Mouse (Mus musculus) neural tube, embryonic 14.5 days (tissue): ENCODE results near the gene Eif2ak1. TPM values are rescaled to one million over a fixed set of nuclear protein-coding genes. Genes with fewer than 3 reads are reported as not detected.

Experiments used
- ATAC-seq: fragments of 200-750 bp; cut with Nextera tagmentation; 2 replicates; pipeline ENCODE4 v1.8.0; 2017; ENCODE audit warnings: low read depth, mild to moderate bottlenecking, moderate TSS enrichment, moderate library complexity
- H3K27ac ChIP-seq: fragments of 300-500 bp; sonication (generic); 2 replicates; pipeline ENCODE4 v1.5.1; 2014; ENCODE audit warnings: low read depth, mild to moderate bottlenecking, control low read depth, low read length, moderate library complexity, mixed read lengths
- H3K27me3 ChIP-seq: fragments of 300-500 bp; sonication (generic); 2 replicates; pipeline ENCODE4 v1.6.1; 2014; ENCODE audit warnings: low read length; ENCODE audit not compliant: control insufficient read depth, insufficient read depth
- H3K36me3 ChIP-seq: fragments of 300-500 bp; sonication (generic); 2 replicates; pipeline ENCODE4 v1.6.1; 2014; ENCODE audit warnings: low read length, mixed read lengths; ENCODE audit not compliant: control insufficient read depth, insufficient read depth
- H3K4me1 ChIP-seq: fragments of 300-500 bp; sonication (generic); 2 replicates; pipeline ENCODE4 v1.6.1; 2014; ENCODE audit warnings: low read length; ENCODE audit not compliant: control insufficient read depth, insufficient read depth
- H3K4me2 ChIP-seq: fragments of 300-500 bp; sonication (generic); 2 replicates; pipeline ENCODE4 v1.6.1; 2014; ENCODE audit warnings: mild to moderate bottlenecking, low read depth, low read length, control low read depth
- H3K4me3 ChIP-seq: fragments of 300-500 bp; sonication (generic); 2 replicates; pipeline ENCODE4 v1.5.1; 2014; ENCODE audit warnings: low read depth, low read length, control low read depth, mixed read lengths
- H3K9ac ChIP-seq: fragments of 300-500 bp; sonication (generic); replicated peaks from 2 replicates; pipeline ENCODE4 v1.6.1; 2014; ENCODE audit warnings: low read depth, mild to moderate bottlenecking, control low read depth, low read length, mixed read lengths
- H3K9me3 ChIP-seq: fragments of 300-500 bp; sonication (generic); 2 replicates; pipeline ENCODE4 v1.6.1; 2016; ENCODE audit warnings: low read length; ENCODE audit not compliant: control insufficient read depth
- WGBS: fragments of 180-500 bp; shearing (Covaris S2); extraction: QIAGEN DNeasy Blood & Tissue Kit; methylation state at CpG from one replicate; pipeline ENCODE4 v1.1.7; 2014; 5-methylcytosine and 5-hydroxymethylcytosine counted together
- polyA plus RNA-seq: library from polyadenylated mRNA; unstranded; fragments of >200 nt; fragmentation: Nextera tagmentation; extraction: Ambion mirVana; gene quantifications from 2 replicates; pipeline ENCODE4 v1.2.1, GENCODE M21; 2014

Eif2ak1 gene
- polyA plus RNA-seq, 1 experiment from 2014 or later: 54.9 TPM

GRCm38 (mm10) chr5:143892255-143892886 is 74.8 kb downstream of the Eif2ak1 start:
- no peak for ATAC-seq

GRCm38 (mm10) chr5:143893396-143893795 is 75.8 kb downstream of the Eif2ak1 start:
- Histone ChIP-seq H3K4me3 (no peak overlapping the region), H3K4me1 (no peaks in the 10 kb centered on the region), H3K36me3 (peaks cover 45% of the 10 kb centered on the region), H3K9me3 (no peaks in the 10 kb centered on the region), H3K27me3 (no peaks in the 10 kb centered on the region), H3K27ac (no peak overlapping the region), H3K4me2 (no peak overlapping the region), H3K9ac (no peak overlapping the region)
- WGBS: 80% methylated on average over 5 of the region's 5 CpGs
- no peak for ATAC-seq

More at GRCm38 (mm10) chr5:143892255-143892886, 74.8 kb downstream of the Eif2ak1 start:
- no peaks in the 10 kb centered on the region for H3K9me3 ChIP-seq
- peaks cover 43% of the 10 kb centered on the region for H3K36me3 ChIP-seq
- H3K4me2 ChIP-seq: no peak overlapping the region
- no peaks in the 10 kb centered on the region for H3K27me3 ChIP-seq
- H3K4me3 ChIP-seq: no peak overlapping the region
- 79% methylated on average over 9 of the region's 9 CpGs for WGBS
- no peaks in the 10 kb centered on the region for H3K4me1 ChIP-seq
- no peak overlapping the region for H3K27ac ChIP-seq
- H3K9ac ChIP-seq: no peak overlapping the region

- peaks cover 46% of the 10 kb centered on the region for H3K36me3 ChIP-seq
These were observed 80.2 kb downstream of the Eif2ak1 start, which contains the start of gene Ankrd61 for GRCm38 (mm10) chr5:143897635-143898330. TSS of gene Ankrd61 (minus strand) at chr5:143897685.

GRCm38 (mm10) chr5:143902111-143902510 is 84.5 kb downstream of the Eif2ak1 start:
- Histone ChIP-seq H3K27ac (no peak overlapping the region), H3K27me3 (no peaks in the 10 kb centered on the region), H3K4me3 (no peak overlapping the region), H3K9me3 (no peaks in the 10 kb centered on the region), H3K9ac (no peak overlapping the region), H3K36me3 (peaks cover 69% of the 10 kb centered on the region), H3K4me1 (no peaks in the 10 kb centered on the region), H3K4me2 (no peak overlapping the region)
- ATAC-seq: no peak
- 88% methylated on average over 3 of the region's 3 CpGs for WGBS

More at GRCm38 (mm10) chr5:143897635-143898330, 80.2 kb downstream of the Eif2ak1 start, which contains the start of gene Ankrd61:
- H3K27ac ChIP-seq: no peak within 1 kb of the TSS
- H3K27me3 ChIP-seq: no peaks in the 10 kb centered on the region
- no peak within 1 kb of the TSS for H3K4me3 ChIP-seq
- no peak within 1 kb of the TSS for H3K9ac ChIP-seq
- H3K4me1 ChIP-seq: no peaks in the 10 kb centered on the region
- no peak for ATAC-seq
- H3K9me3 ChIP-seq: no peaks in the 10 kb centered on the region
- H3K4me2 ChIP-seq: no peak within 1 kb of the TSS
- 88% methylated on average over 14 of the region's 14 CpGs for WGBS

- Histone ChIP-seq H3K4me1 (peaks cover 3% of the 10 kb centered on the region; the same call in 1 of the 2 replicates), H3K4me3 (no peak overlapping the region), H3K27me3 (no peaks in the 10 kb centered on the region), H3K4me2 (no peak overlapping the region), H3K9me3 (no peaks in the 10 kb centered on the region), H3K36me3 (peaks cover 61% of the 10 kb centered on the region), H3K27ac (no peak overlapping the region), H3K9ac (no peak overlapping the region)
- 92% methylated on average over 4 of the region's 4 CpGs for WGBS
- ATAC-seq: no peak
These were observed 86.2 kb downstream of the Eif2ak1 start for GRCm38 (mm10) chr5:143903813-143904212.

GRCm38 (mm10) chr5:143906429-143906828 is 88.8 kb downstream of the Eif2ak1 start:
- Histone ChIP-seq H3K4me2 (no peak overlapping the region), H3K27ac (no peak overlapping the region), H3K4me3 (no peak overlapping the region), H3K9ac (no peak overlapping the region), H3K4me1 (peaks cover 12% of the 10 kb centered on the region), H3K36me3 (peaks cover 40% of the 10 kb centered on the region), H3K9me3 (no peaks in the 10 kb centered on the region), H3K27me3 (no peaks in the 10 kb centered on the region)
- ATAC-seq: no peak
- WGBS: 88% methylated on average over 8 of the region's 8 CpGs

- Histone ChIP-seq H3K27me3 (no peaks in the 10 kb centered on the region), H3K36me3 (peaks cover 16% of the 10 kb centered on the region), H3K9me3 (no peaks in the 10 kb centered on the region), H3K27ac (peak overlapping the region; percentile 67), H3K4me2 (peak overlapping the region; percentile 83), H3K4me1 (peaks cover 12% of the 10 kb centered on the region), H3K9ac (peak overlapping the region; percentile 58), H3K4me3 (peak overlapping the region; percentile 72)
- no peak for ATAC-seq
- under 1% methylated on average over 9 of the region's 9 CpGs for WGBS
These were observed 91.3 kb downstream of the Eif2ak1 start for GRCm38 (mm10) chr5:143908926-143909325.

GRCm38 (mm10) chr5:143909417-143910400 is 92.1 kb downstream of the Eif2ak1 start, which contains the start of the genes Aimp2 and Pms2:
TSS of gene Aimp2 (minus strand) at chr5:143909847.
TSS of gene Pms2 (plus strand) at chr5:143909964.
- Histone ChIP-seq H3K4me2 (peak within 1 kb of the TSS; percentile 83), H3K4me1 (peaks cover 12% of the 10 kb centered on the region), H3K36me3 (peaks cover 9% of the 10 kb centered on the region), H3K27me3 (no peaks in the 10 kb centered on the region), H3K9me3 (no peaks in the 10 kb centered on the region), H3K4me3 (peak within 1 kb of the TSS; percentile 72), H3K9ac (peak within 1 kb of the TSS; percentile 58), H3K27ac (peak within 1 kb of the TSS; percentile 67)
- ATAC-seq: peak; percentile 100
- WGBS: under 1% methylated on average over 70 of the region's 70 CpGs
